Mouse (Mus musculus) liver, embryonic 14.5 days (tissue): ENCODE results near the gene Bloc1s5.

Experiments
- CTCF ChIP-seq: IDR thresholded peaks from 2 replicates; pipeline ENCODE4 v1.5.1; 2016; ENCODE audit warnings: antibody characterized with exemption, low read depth, control low read depth
- EP300 ChIP-seq: IDR thresholded peaks from 2 replicates; pipeline ENCODE4 v1.6.1; 2016; ENCODE audit warnings: antibody characterized with exemption, low read depth

DNA sequence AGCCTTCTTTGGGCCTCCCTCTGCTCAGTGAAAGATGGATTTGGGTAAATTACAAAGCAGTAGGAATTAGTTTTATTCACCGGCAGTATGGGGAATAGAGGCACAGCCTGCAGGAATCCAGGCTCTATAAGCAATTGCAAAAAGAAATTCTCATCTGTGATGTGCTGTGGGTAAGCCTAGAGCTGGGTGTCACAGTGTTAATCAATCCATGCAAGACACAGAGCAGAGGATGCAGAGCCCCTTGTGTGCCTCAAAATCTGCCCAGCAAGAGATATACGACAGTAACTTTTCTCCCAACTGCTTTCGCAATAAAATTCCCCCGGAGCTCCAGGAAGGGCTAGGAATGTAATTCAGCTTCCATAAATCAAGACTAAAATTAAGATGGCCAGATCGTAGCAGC, 6.5 kb upstream of the Bloc1s5 start:
- no peak for TF ChIP-seq CTCF
- no peak for TF ChIP-seq EP300
